Mouse (Mus musculus): ENCODE data around the gene Erp27.

DNA sequence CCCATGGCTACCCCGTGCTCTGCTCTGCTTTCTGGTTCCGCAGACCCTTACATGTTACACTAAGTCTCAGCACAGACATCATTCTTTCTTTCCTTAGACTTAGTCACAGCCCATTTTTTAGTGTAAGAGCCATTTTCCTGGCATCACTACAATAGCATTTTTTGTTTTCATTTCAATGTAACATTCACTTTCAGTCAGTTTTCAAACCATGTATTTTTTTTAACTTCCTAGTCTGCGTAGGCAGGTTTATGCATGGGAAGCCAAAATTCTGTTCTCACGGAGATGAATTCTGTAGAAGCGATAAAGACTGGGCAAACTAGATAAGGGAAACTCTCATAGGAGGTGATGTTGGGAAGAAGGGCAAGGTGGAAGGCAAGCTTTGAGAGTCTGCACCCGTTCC, 32.4 kb downstream of the Erp27 start:
- TF ChIP-seq POLR2A (IDR thresholded peaks at IDR 0.05; ENCODE audit: control insufficient read depth in 1 of 2, insufficient read depth in 1 of 2, low read depth in 1 of 2, low read length in 2 of 2, poor library complexity in 1 of 2) (no peak), TCF12 (IDR thresholded peaks at IDR 0.05; ENCODE audit: low read depth, low read length) (no peak), CTCF (IDR thresholded peaks at IDR 0.05 in 2 of 3, conservative IDR thresholded peaks at IDR 0.05 in 1 of 3; ENCODE audit: control insufficient read depth in 1 of 3, insufficient read depth in 1 of 3, low read depth in 2 of 3, low read length in 3 of 3, poor library complexity in 1 of 3, severe bottlenecking in 1 of 3) (no peak), NRF1 (IDR thresholded peaks at IDR 0.05; ENCODE audit: insufficient read depth, low read depth, low read length, poor library complexity, severe bottlenecking) (no peak), TBP (IDR thresholded peaks at IDR 0.05; ENCODE audit: low read depth, low read length) (no peak), CHD1 (IDR thresholded peaks at IDR 0.05; ENCODE audit: low read depth, low read length) (no peak), TAL1 (IDR thresholded peaks at IDR 0.05; ENCODE audit: low read length) (no peak), MXI1 (IDR thresholded peaks at IDR 0.05; ENCODE audit: low read depth, low read length) (no peak), UBTF (IDR thresholded peaks at IDR 0.05; ENCODE audit: borderline replicate concordance, insufficient read depth, low read depth, low read length) (no peak), ELF1 (IDR thresholded peaks at IDR 0.05; ENCODE audit: low read depth, low read length) (no peak), GABPA (IDR thresholded peaks at IDR 0.05; ENCODE audit: low read depth, low read length) (no peak)
